Mouse (Mus musculus): Measurements from ENCODE around the gene Dhx38. TPM values are rescaled to one million over a fixed set of nuclear protein-coding genes. Genes with fewer than 3 reads are reported as not detected.

The Dhx38 gene
- total RNA-seq, 1 experiment from 2014 or later, result 103 TPM

- ATAC-seq (ENCODE audit: extremely low read depth, insufficient number of reproducible peaks, low FRiP score, poor library complexity, severe bottlenecking), result no peak
Measured at GRCm38 (mm10) chr8:109564766-109565165, 895 bp downstream of the Dhx38 start.

GRCm38 (mm10) chr8:109563881-109564280 is 1.8 kb downstream of the Dhx38 start:
- ATAC-seq (ENCODE audit: extremely low read depth, insufficient number of reproducible peaks, low FRiP score, poor library complexity, severe bottlenecking), result peak; percentile 27; the same call in 1 of the 2 replicates

GRCm38 (mm10) chr8:109551663-109552062 is 14.0 kb downstream of the Dhx38 start:
- no peak for ATAC-seq (ENCODE audit: extremely low read depth, insufficient number of reproducible peaks, low FRiP score, poor library complexity, severe bottlenecking)

- no peak for ATAC-seq (ENCODE audit: extremely low read depth, insufficient number of reproducible peaks, low FRiP score, poor library complexity, severe bottlenecking)
Measured at GRCm38 (mm10) chr8:109544049-109544448, 21.6 kb downstream of the Dhx38 start.

- ATAC-seq (ENCODE audit: extremely low read depth, insufficient number of reproducible peaks, low FRiP score, poor library complexity, severe bottlenecking), result no peak
Measured at GRCm38 (mm10) chr8:109542748-109543519, 22.7 kb downstream of the Dhx38 start.

GRCm38 (mm10) chr8:109542165-109542564 is 23.5 kb downstream of the Dhx38 start:
- ATAC-seq (ENCODE audit: extremely low read depth, insufficient number of reproducible peaks, low FRiP score, poor library complexity, severe bottlenecking), result no peak

- ATAC-seq (ENCODE audit: extremely low read depth, insufficient number of reproducible peaks, low FRiP score, poor library complexity, severe bottlenecking), result peak; percentile 39; the same call in 1 of the 2 replicates
Measured at GRCm38 (mm10) chr8:109536703-109537102, 29.0 kb downstream of the Dhx38 start.

GRCm38 (mm10) chr8:109535140-109535990 is 30.3 kb downstream of the Dhx38 start:
- ATAC-seq (ENCODE audit: extremely low read depth, insufficient number of reproducible peaks, low FRiP score, poor library complexity, severe bottlenecking), result no peak

- no peak for ATAC-seq (ENCODE audit: extremely low read depth, insufficient number of reproducible peaks, low FRiP score, poor library complexity, severe bottlenecking)
Measured at GRCm38 (mm10) chr8:109524008-109524407, 41.7 kb downstream of the Dhx38 start.

- ATAC-seq (ENCODE audit: extremely low read depth, insufficient number of reproducible peaks, low FRiP score, poor library complexity, severe bottlenecking), result no peak
Measured at GRCm38 (mm10) chr8:109505560-109505959, 60.1 kb downstream of the Dhx38 start.

GRCm38 (mm10) chr8:109503566-109503965 is 62.1 kb downstream of the Dhx38 start:
- no peak for ATAC-seq (ENCODE audit: extremely low read depth, insufficient number of reproducible peaks, low FRiP score, poor library complexity, severe bottlenecking)

GRCm38 (mm10) chr8:109499009-109499717 is 66.5 kb downstream of the Dhx38 start:
- ATAC-seq (ENCODE audit: extremely low read depth, insufficient number of reproducible peaks, low FRiP score, poor library complexity, severe bottlenecking), result no peak

Other genes with a start within 250 kb of the Dhx38 start
- gene Pmfbp1, start 71.8 kb downstream of the Dhx38 start, total RNA-seq (2017), result not detected in 2 replicates
- gene Txnl4b, start within 50 bp of the Dhx38 start, total RNA-seq (2017), result 33.9 and 37.8 TPM in 2 replicates
- 873 and 967 TPM in 2 replicates for gene Hp, start 13.3 kb upstream of the Dhx38 start, total RNA-seq (2017)
- gene Dhodh, start 42.8 kb upstream of the Dhx38 start, total RNA-seq (2017), result 15.5 and 24.2 TPM in 2 replicates
- gene Pkd1l3, start 48.7 kb upstream of the Dhx38 start, total RNA-seq (2017), result 0.61 and 0.81 TPM in 2 replicates
- 159 and 173 TPM in 2 replicates for gene Ist1, start 127.4 kb upstream of the Dhx38 start, total RNA-seq (2017)
- 46.4 and 46.9 TPM in 2 replicates for gene Zfp821, start 139.7 kb upstream of the Dhx38 start, total RNA-seq (2017)
- gene Atxn1l, start 171.9 kb upstream of the Dhx38 start, total RNA-seq (2017), result 23.9 and 26.4 TPM in 2 replicates
- 106 and 107 TPM in 2 replicates for gene Ap1g1, start 212.7 kb upstream of the Dhx38 start, total RNA-seq (2017)